Mouse (Mus musculus): ENCODE data around the gene Cabp7. TPM values are rescaled to one million over a fixed set of nuclear protein-coding genes. Genes with fewer than 3 reads are reported as not detected.
A peak's percentile ranks its signal among the peaks of the same experiment; 100 is the strongest.

Cabp7 gene
- polyA plus RNA-seq, 1 experiment, result 3.5 TPM

- Histone ChIP-seq H3K4me1 (ENCODE audit: control insufficient read depth, insufficient read depth, low read length) (peaks cover 4% of the 10 kb centered on the region), H3K9me3 (replicated peaks; ENCODE audit: control insufficient read depth, insufficient read depth, low read length, poor library complexity, severe bottlenecking) (no peaks in the 10 kb centered on the region), H3K27me3 (ENCODE audit: control insufficient read depth, insufficient read depth, low read length, poor library complexity, severe bottlenecking) (peaks cover 12% of the 10 kb centered on the region; the same call in 1 of the 2 replicates), H3K27ac (ENCODE audit: insufficient read depth, low read length) (no peak overlapping the region), H3K36me3 (ENCODE audit: control insufficient read depth, insufficient read depth, low read length, poor library complexity, severe bottlenecking) (no peaks in the 10 kb centered on the region), H3K9ac (ENCODE audit: low read depth, poor library complexity, severe bottlenecking) (peak overlapping the region; percentile 86), H3K4me3 (ENCODE audit: low read depth, low read length) (peak overlapping the region; percentile 61)
- TF ChIP-seq EP300 (IDR thresholded peaks at IDR 0.05; ENCODE audit: insufficient read depth, low read depth, low read length) (no peak), CTCF (IDR thresholded peaks at IDR 0.05; ENCODE audit: low read depth, low read length) (no peak), POLR2A (IDR thresholded peaks at IDR 0.05; ENCODE audit: insufficient read depth, low read length) (no peak)
These were observed 707 bp upstream of the Cabp7 start for GRCm38 (mm10) chr11:4747285-4747684.

- Histone ChIP-seq H3K27me3 (ENCODE audit: control insufficient read depth, insufficient read depth, low read length, poor library complexity, severe bottlenecking) (peaks cover 12% of the 10 kb centered on the region; the same call in 1 of the 2 replicates), H3K4me1 (ENCODE audit: control insufficient read depth, insufficient read depth, low read length) (peaks cover 4% of the 10 kb centered on the region), H3K4me3 (ENCODE audit: low read depth, low read length) (peak overlapping the region; percentile 80), H3K27ac (ENCODE audit: insufficient read depth, low read length) (no peak overlapping the region), H3K9ac (ENCODE audit: low read depth, poor library complexity, severe bottlenecking) (peak overlapping the region; percentile 86), H3K9me3 (replicated peaks; ENCODE audit: control insufficient read depth, insufficient read depth, low read length, poor library complexity, severe bottlenecking) (no peaks in the 10 kb centered on the region), H3K36me3 (ENCODE audit: control insufficient read depth, insufficient read depth, low read length, poor library complexity, severe bottlenecking) (no peaks in the 10 kb centered on the region)
- TF ChIP-seq CTCF (IDR thresholded peaks at IDR 0.05; ENCODE audit: low read depth, low read length) (no peak), POLR2A (IDR thresholded peaks at IDR 0.05; ENCODE audit: insufficient read depth, low read length) (no peak), EP300 (IDR thresholded peaks at IDR 0.05; ENCODE audit: insufficient read depth, low read depth, low read length) (no peak)
These were observed 609 bp downstream of the Cabp7 start for GRCm38 (mm10) chr11:4745969-4746368.

- no peaks in the 10 kb centered on the region for H3K9me3 ChIP-seq (replicated peaks; ENCODE audit: control insufficient read depth, insufficient read depth, low read length, poor library complexity, severe bottlenecking)
- TF ChIP-seq POLR2A (IDR thresholded peaks at IDR 0.05; ENCODE audit: insufficient read depth, low read length), result no peak
- no peak for TF ChIP-seq CTCF (IDR thresholded peaks at IDR 0.05; ENCODE audit: low read depth, low read length)
- TF ChIP-seq EP300 (IDR thresholded peaks at IDR 0.05; ENCODE audit: insufficient read depth, low read depth, low read length), result no peak
- H3K27ac ChIP-seq (ENCODE audit: insufficient read depth, low read length), result no peak overlapping the region
- peaks cover 12% of the 10 kb centered on the region; the same call in 1 of the 2 replicates for H3K27me3 ChIP-seq (ENCODE audit: control insufficient read depth, insufficient read depth, low read length, poor library complexity, severe bottlenecking)
- H3K4me1 ChIP-seq (ENCODE audit: control insufficient read depth, insufficient read depth, low read length), result peaks cover 4% of the 10 kb centered on the region
- H3K9ac ChIP-seq (ENCODE audit: low read depth, poor library complexity, severe bottlenecking), result no peak overlapping the region
- H3K4me3 ChIP-seq (ENCODE audit: low read depth, low read length), result no peak overlapping the region
- no peaks in the 10 kb centered on the region for H3K36me3 ChIP-seq (ENCODE audit: control insufficient read depth, insufficient read depth, low read length, poor library complexity, severe bottlenecking)
These were observed 1.9 kb downstream of the Cabp7 start for GRCm38 (mm10) chr11:4744691-4745090.

- no peaks in the 10 kb centered on the region for H3K9me3 ChIP-seq (replicated peaks; ENCODE audit: control insufficient read depth, insufficient read depth, low read length, poor library complexity, severe bottlenecking)
- H3K36me3 ChIP-seq (ENCODE audit: control insufficient read depth, insufficient read depth, low read length, poor library complexity, severe bottlenecking), result no peaks in the 10 kb centered on the region
- no peak overlapping the region for H3K4me3 ChIP-seq (ENCODE audit: low read depth, low read length)
- no peak overlapping the region for H3K27ac ChIP-seq (ENCODE audit: insufficient read depth, low read length)
- TF ChIP-seq EP300 (IDR thresholded peaks at IDR 0.05; ENCODE audit: insufficient read depth, low read depth, low read length) (no peak), CTCF (IDR thresholded peaks at IDR 0.05; ENCODE audit: low read depth, low read length) (no peak), POLR2A (IDR thresholded peaks at IDR 0.05; ENCODE audit: insufficient read depth, low read length) (no peak)
- no peak overlapping the region for H3K9ac ChIP-seq (ENCODE audit: low read depth, poor library complexity, severe bottlenecking)
- 0 out of 2 replicates have a peak, but pooled peaks cover 1% of the 10 kb centered on the region for H3K27me3 ChIP-seq (ENCODE audit: control insufficient read depth, insufficient read depth, low read length, poor library complexity, severe bottlenecking)
- peaks cover 2% of the 10 kb centered on the region for H3K4me1 ChIP-seq (ENCODE audit: control insufficient read depth, insufficient read depth, low read length)
These were observed 5.8 kb downstream of the Cabp7 start for GRCm38 (mm10) chr11:4740785-4741184.

GRCm38 (mm10) chr11:4738719-4739118, 7.9 kb downstream of the Cabp7 start:
- Histone ChIP-seq H3K27me3 (ENCODE audit: control insufficient read depth, insufficient read depth, low read length, poor library complexity, severe bottlenecking) (no peaks in the 10 kb centered on the region), H3K36me3 (ENCODE audit: control insufficient read depth, insufficient read depth, low read length, poor library complexity, severe bottlenecking) (no peaks in the 10 kb centered on the region), H3K27ac (ENCODE audit: insufficient read depth, low read length) (no peak overlapping the region), H3K9me3 (replicated peaks; ENCODE audit: control insufficient read depth, insufficient read depth, low read length, poor library complexity, severe bottlenecking) (no peaks in the 10 kb centered on the region), H3K9ac (ENCODE audit: low read depth, poor library complexity, severe bottlenecking) (no peak overlapping the region), H3K4me3 (ENCODE audit: low read depth, low read length) (peak overlapping the region; percentile 24; the same call in 1 of the 2 replicates), H3K4me1 (ENCODE audit: control insufficient read depth, insufficient read depth, low read length) (peaks cover 2% of the 10 kb centered on the region)
- TF ChIP-seq POLR2A (IDR thresholded peaks at IDR 0.05; ENCODE audit: insufficient read depth, low read length) (no peak), EP300 (IDR thresholded peaks at IDR 0.05; ENCODE audit: insufficient read depth, low read depth, low read length) (no peak), CTCF (IDR thresholded peaks at IDR 0.05; ENCODE audit: low read depth, low read length) (no peak)

GRCm38 (mm10) chr11:4737682-4738081, 8.9 kb downstream of the Cabp7 start:
- 0 out of 2 replicates have a peak overlapping the region, but pooled peaks have one; percentile 6 for H3K4me3 ChIP-seq (ENCODE audit: low read depth, low read length)
- H3K9ac ChIP-seq (ENCODE audit: low read depth, poor library complexity, severe bottlenecking), result no peak overlapping the region
- H3K4me1 ChIP-seq (ENCODE audit: control insufficient read depth, insufficient read depth, low read length), result peaks cover 2% of the 10 kb centered on the region
- H3K27me3 ChIP-seq (ENCODE audit: control insufficient read depth, insufficient read depth, low read length, poor library complexity, severe bottlenecking), result no peaks in the 10 kb centered on the region
- no peak overlapping the region for H3K27ac ChIP-seq (ENCODE audit: insufficient read depth, low read length)
- H3K36me3 ChIP-seq (ENCODE audit: control insufficient read depth, insufficient read depth, low read length, poor library complexity, severe bottlenecking), result no peaks in the 10 kb centered on the region
- TF ChIP-seq POLR2A (IDR thresholded peaks at IDR 0.05; ENCODE audit: insufficient read depth, low read length) (no peak), CTCF (IDR thresholded peaks at IDR 0.05; ENCODE audit: low read depth, low read length) (no peak), EP300 (IDR thresholded peaks at IDR 0.05; ENCODE audit: insufficient read depth, low read depth, low read length) (no peak)
- no peaks in the 10 kb centered on the region for H3K9me3 ChIP-seq (replicated peaks; ENCODE audit: control insufficient read depth, insufficient read depth, low read length, poor library complexity, severe bottlenecking)

Measured in ES-Bruce4 (cell line).